Mouse (Mus musculus): Measurements from ENCODE around the gene Pibf1.

DNA sequence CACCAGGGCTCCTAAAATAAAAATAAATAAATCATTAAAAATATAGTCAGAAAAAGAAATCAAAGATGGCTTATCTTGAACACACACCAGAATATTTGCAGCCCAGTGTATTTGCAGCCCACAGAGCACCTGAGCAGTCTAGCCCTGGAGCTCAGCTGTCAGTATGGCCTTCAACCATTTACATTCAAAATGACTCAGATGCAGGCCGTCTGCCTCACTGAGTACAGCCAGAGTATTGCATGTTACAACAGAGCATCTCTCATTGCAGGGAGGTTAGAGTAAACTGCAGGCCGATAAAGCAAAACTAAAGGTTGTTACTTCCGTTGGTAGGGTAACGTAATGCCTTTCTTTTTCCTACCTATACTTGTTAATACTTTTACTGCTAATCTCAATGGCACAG, 24.9 kb downstream of the Pibf1 start:
- no peak for TF ChIP-seq CTCF (IDR thresholded peaks at IDR 0.05; ENCODE audit: low read depth)
- no peak for TF ChIP-seq EP300 (IDR thresholded peaks at IDR 0.05; ENCODE audit: low read depth)

All from heart, postnatal 0 days (tissue).